Mouse (Mus musculus) embryonic facial prominence, embryonic 13.5 days (tissue): ENCODE results near the gene Fubp1. TPM values are rescaled to one million over a fixed set of nuclear protein-coding genes. Genes with fewer than 3 reads are reported as not detected.

Experiments used
- ATAC-seq: fragments of 200-750 bp; cut with Nextera tagmentation; 2 replicates; pipeline ENCODE4 v1.8.0; 2017; ENCODE audit warnings: low read depth; ENCODE audit not compliant: insufficient number of reproducible peaks, insufficient read depth, low FRiP score, low TSS enrichment
- H3K27ac ChIP-seq: fragments of 300-500 bp; sonication (generic); 2 replicates; pipeline ENCODE4 v1.5.1; 2015; ENCODE audit warnings: moderate library complexity, mild to moderate bottlenecking, inconsistent platforms
- H3K27me3 ChIP-seq: fragments of 300-500 bp; sonication (generic); 2 replicates; pipeline ENCODE4 v1.6.1; 2015; ENCODE audit warnings: mild to moderate bottlenecking, inconsistent platforms
- H3K36me3 ChIP-seq: fragments of 300-500 bp; sonication (generic); 2 replicates; pipeline ENCODE4 v1.6.1; 2015; ENCODE audit warnings: mild to moderate bottlenecking, inconsistent platforms
- H3K4me1 ChIP-seq: fragments of 300-500 bp; sonication (generic); 2 replicates; pipeline ENCODE4 v1.6.1; 2015; ENCODE audit warnings: inconsistent platforms
- H3K4me2 ChIP-seq: fragments of 300-500 bp; sonication (generic); 2 replicates; pipeline ENCODE4 v1.6.1; 2015; ENCODE audit warnings: moderate library complexity, mild to moderate bottlenecking, inconsistent platforms
- H3K4me3 ChIP-seq: fragments of 300-500 bp; sonication (generic); 2 replicates; pipeline ENCODE4 v1.5.1; 2015; ENCODE audit warnings: mild to moderate bottlenecking, inconsistent platforms
- H3K9ac ChIP-seq: fragments of 300-500 bp; sonication (generic); 2 replicates; pipeline ENCODE4 v1.6.1; 2015; ENCODE audit warnings: mild to moderate bottlenecking, inconsistent platforms
- H3K9me3 ChIP-seq: fragments of 300-500 bp; sonication (generic); 2 replicates; pipeline ENCODE4 v1.6.1; 2016; ENCODE audit warnings: inconsistent platforms
- WGBS: fragments of 180-500 bp; shearing (Covaris S2); methylation state at CpG from one replicate; pipeline ENCODE4 v1.1.7; 2015; ENCODE audit warnings: mixed read lengths; 5-methylcytosine and 5-hydroxymethylcytosine counted together
- polyA plus RNA-seq: library from polyadenylated mRNA; unstranded; fragments of >200 nt; fragmentation: Nextera tagmentation; extraction: Ambion mirVana; gene quantifications from 2 replicates; pipeline ENCODE4 v1.2.1, GENCODE M21; 2015

Gene Fubp1
- 336 and 338 TPM in 2 replicates for polyA plus RNA-seq

DNA sequence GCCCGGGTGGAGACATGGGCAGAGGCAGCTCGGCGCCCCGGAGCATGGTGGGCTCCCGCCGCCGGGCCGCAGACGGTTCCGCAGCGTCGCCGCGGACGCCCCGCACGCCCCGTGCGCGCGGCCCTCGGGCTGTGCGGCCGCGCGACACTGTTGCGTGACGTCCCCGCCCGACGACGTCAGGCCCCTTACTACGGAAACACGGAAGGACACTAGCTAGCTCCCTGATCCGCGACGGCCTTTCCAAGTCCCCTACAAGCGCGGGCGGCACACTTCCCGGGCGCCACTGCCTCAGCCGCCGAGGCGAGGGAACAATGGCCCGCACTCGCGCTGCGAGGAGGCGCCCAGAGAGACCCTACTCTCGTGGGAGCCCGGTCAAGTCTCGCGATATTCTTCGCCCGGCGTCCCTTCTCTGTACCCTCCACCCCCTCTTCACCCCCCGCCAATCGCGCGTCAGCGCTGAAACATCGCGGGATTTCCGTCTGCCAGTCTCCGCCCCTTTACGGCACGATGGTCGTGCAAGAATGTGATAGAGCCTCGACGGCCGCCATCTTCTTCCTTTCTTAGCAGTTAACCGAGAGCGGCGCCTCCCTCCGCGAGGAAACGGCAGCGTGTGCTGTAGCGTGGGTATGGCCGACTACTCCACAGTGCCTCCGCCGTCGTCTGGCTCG is at the start of gene Fubp1, which contains the start of gene Dnajb4:
Gene Fubp1, plus strand, starts transcription at position 456 of the 668 bp plus-strand sequence.
Gene Dnajb4, minus strand, starts transcription at position 336 of the 668 bp plus-strand sequence.
- Histone ChIP-seq H3K9ac (peak within 1 kb of the TSS; percentile 100), H3K9me3 (no peaks in the 10 kb centered on the region), H3K4me2 (peak within 1 kb of the TSS; percentile 89), H3K36me3 (no peaks in the 10 kb centered on the region), H3K27ac (peak within 1 kb of the TSS; percentile 99), H3K4me3 (peak within 1 kb of the TSS; percentile 98), H3K4me1 (peaks cover 26% of the 10 kb centered on the region), H3K27me3 (no peaks in the 10 kb centered on the region)
- under 1% methylated on average over 85 of the region's 85 CpGs for WGBS
- ATAC-seq, result peak; percentile 97

DNA sequence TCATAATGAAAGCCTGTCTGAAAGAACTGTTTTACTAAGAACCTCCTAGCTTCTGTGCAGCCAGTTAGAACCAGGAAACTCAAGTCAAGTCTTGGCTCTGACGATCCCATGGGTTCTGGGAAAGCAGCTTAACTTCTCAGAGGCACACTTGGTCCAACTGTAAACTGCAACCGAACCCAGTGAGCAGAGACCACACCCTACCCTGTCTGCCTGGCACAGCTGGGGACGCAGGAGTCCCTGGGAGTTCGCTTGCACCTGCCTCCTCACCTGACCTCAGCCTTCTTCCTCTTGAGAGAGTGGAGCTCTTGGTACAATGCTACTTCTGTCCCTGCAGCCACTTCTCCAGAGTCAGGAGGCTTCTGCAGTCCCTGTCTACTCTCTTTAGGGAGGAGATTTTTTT is 49.6 kb upstream of the Fubp1 start:
- WGBS, result 47% methylated on average over 4 of the region's 4 CpGs

DNA sequence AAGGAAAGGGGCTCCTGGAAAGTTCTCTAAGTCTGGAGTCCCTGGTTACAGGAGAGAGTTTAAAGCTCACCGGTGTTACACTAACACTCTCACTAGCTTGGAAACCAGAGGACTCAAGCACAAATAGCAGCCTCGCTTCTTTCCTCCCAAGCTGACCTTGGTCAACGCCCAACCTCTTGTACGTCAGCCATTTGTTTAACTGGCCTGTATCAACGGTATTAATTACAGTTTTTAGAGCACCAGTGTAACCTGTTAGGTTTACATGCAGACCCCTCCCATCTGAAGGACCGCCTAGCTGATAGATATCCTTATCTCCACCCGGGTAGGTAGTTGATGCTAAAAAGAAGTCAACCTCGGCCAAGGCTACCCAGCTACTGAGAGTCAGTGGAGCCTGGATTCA is 46.9 kb upstream of the Fubp1 start:
- no peak overlapping the region for H3K27ac ChIP-seq
- no peak for ATAC-seq
- WGBS, result 90% methylated on average over 8 of the region's 8 CpGs
- no peak overlapping the region for H3K4me3 ChIP-seq
- no peaks in the 10 kb centered on the region for H3K36me3 ChIP-seq
- H3K4me1 ChIP-seq, result peaks cover 22% of the 10 kb centered on the region
- no peaks in the 10 kb centered on the region for H3K9me3 ChIP-seq
- H3K4me2 ChIP-seq, result no peak overlapping the region
- H3K9ac ChIP-seq, result no peak overlapping the region
- peaks cover 29% of the 10 kb centered on the region for H3K27me3 ChIP-seq

More for the DNA sequence above, 49.6 kb upstream of the Fubp1 start:
- Histone ChIP-seq H3K27ac (no peak overlapping the region), H3K27me3 (peaks cover 10% of the 10 kb centered on the region), H3K4me2 (no peak overlapping the region), H3K4me1 (peaks cover 8% of the 10 kb centered on the region), H3K9ac (no peak overlapping the region), H3K4me3 (no peak overlapping the region), H3K36me3 (no peaks in the 10 kb centered on the region), H3K9me3 (no peaks in the 10 kb centered on the region)
- ATAC-seq, result no peak

GRCm38 (mm10) chr3:152165014-152165350 is 45.2 kb upstream of the Fubp1 start:
- H3K4me3 ChIP-seq, result peak overlapping the region; percentile 49
- H3K27ac ChIP-seq, result no peak overlapping the region
- 25% methylated on average over 9 of the region's 9 CpGs for WGBS
- no peaks in the 10 kb centered on the region for H3K9me3 ChIP-seq
- H3K27me3 ChIP-seq, result peaks cover 29% of the 10 kb centered on the region
- peak overlapping the region; percentile 65; the same call in 1 of the 2 replicates for H3K9ac ChIP-seq
- no peaks in the 10 kb centered on the region for H3K36me3 ChIP-seq
- peak overlapping the region; percentile 97 for H3K4me2 ChIP-seq
- H3K4me1 ChIP-seq, result peaks cover 22% of the 10 kb centered on the region
- ATAC-seq, result no peak

DNA sequence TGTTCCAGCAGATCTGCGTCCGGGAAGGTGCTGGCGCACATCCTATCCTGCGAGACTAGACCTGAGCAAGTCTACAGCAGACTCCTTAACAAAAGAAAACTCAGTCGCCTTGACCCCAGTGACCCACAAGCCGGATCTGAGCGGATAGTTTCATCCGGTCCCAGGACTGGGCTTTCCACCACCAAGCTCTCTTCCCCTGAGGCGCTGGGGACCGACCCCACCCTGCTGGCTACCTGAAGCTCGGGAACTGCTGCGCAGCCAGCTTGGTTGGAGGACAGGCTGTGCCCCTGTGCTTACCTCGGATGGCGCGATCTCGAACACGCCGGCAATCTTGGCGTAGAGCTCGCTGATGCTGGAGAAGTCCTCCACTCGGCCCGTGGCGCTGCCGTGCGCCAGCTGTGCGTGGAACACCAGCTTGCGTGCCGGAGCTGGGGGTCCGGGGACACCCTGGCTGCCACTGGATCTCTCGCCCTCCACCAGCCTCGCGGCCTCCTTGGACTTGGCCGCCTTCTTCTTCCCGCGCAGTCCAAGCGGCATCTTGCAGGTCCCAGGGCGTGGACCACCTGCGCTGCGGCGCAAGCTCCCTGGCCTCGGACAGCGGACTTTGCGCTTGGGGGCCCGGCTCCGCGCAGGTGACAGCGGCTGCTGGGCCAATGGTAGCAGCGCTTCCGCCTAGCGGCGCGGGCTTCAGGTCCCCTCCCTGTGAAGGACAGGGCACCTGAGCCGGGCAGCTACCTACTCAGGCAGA is 44.7 kb upstream of the Fubp1 start:
- H3K4me3 ChIP-seq, result peak overlapping the region; percentile 49
- peaks cover 29% of the 10 kb centered on the region for H3K27me3 ChIP-seq
- WGBS, result under 1% methylated on average over 53 of the region's 53 CpGs
- peak overlapping the region; percentile 65 for H3K9ac ChIP-seq
- peak overlapping the region; percentile 97 for H3K4me2 ChIP-seq
- no peaks in the 10 kb centered on the region for H3K9me3 ChIP-seq
- 0 out of 2 replicates have a peak, but pooled peaks have one; percentile 48 for ATAC-seq
- peaks cover 22% of the 10 kb centered on the region for H3K4me1 ChIP-seq
- no peaks in the 10 kb centered on the region for H3K36me3 ChIP-seq
- no peak overlapping the region for H3K27ac ChIP-seq

DNA sequence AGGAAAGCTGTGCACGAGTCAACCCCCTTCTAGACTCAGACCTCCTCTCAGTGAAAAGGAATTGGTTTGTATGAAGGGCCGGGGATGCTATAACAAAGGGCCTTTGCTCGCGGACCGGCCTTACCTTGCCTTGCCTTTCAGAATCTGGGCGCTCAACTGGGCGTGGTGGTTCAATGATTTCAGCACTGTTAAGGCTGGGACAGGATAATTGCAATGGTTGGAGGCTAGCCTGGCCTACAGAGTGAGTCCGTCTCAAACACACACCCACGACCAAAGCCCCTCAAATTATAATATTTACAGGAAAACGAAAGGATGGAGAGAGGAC is 44.2 kb upstream of the Fubp1 start, which contains the start of gene Gipc2:
Gene Gipc2, minus strand, starts transcription at position 132 of the 325 bp plus-strand sequence.
- 8% methylated on average over 10 of the region's 10 CpGs for WGBS
- ATAC-seq, result no peak
- Histone ChIP-seq H3K4me3 (peak within 1 kb of the TSS; percentile 49), H3K27ac (no peak within 1 kb of the TSS), H3K27me3 (peaks cover 29% of the 10 kb centered on the region), H3K36me3 (no peaks in the 10 kb centered on the region), H3K4me1 (peaks cover 22% of the 10 kb centered on the region), H3K9me3 (no peaks in the 10 kb centered on the region), H3K4me2 (peak within 1 kb of the TSS; percentile 97), H3K9ac (peak within 1 kb of the TSS; percentile 65)

DNA sequence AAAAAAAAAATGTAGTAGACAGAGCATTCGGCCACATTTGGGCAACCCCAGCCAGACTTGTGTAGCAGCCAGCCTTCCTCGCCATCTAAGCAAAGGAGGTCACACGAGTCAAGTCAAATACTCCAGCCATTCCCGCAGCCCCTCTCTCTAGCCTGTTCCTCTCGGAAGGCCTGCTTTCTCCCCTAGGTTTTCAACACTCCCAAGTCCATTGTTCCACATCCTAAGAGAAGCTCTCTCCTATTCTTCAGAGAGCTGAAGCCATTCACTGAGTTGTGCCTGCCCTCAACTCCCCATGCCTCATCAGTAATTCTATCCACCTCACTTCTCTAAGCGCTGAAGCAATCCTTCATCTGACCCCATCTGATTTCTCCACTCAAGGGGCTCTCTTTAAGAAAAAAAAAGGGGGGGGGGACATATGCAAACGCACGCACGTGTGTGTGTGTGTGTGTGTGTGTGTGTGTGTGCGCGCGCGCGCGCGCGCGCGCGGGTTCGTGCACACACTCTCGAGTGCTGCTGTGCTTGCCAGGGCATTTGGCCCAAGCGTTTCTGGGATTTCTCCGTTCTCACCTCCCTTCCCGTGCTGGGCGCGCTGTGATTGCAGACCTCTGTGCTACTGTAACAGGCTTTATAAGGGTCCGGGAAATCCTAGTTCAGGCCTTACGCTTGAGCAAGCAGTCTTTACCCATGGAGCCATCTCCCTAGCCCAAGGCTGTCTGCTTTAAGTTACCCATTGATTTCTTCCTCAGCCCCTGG is 43.3 kb upstream of the Fubp1 start:
- 8% methylated on average over 23 of the region's 29 CpGs for WGBS
- H3K36me3 ChIP-seq, result no peaks in the 10 kb centered on the region
- H3K4me3 ChIP-seq, result peak overlapping the region; percentile 37
- H3K4me1 ChIP-seq, result peaks cover 22% of the 10 kb centered on the region
- no peaks in the 10 kb centered on the region for H3K9me3 ChIP-seq
- peaks cover 29% of the 10 kb centered on the region for H3K27me3 ChIP-seq
- H3K4me2 ChIP-seq, result peak overlapping the region; percentile 97
- peak overlapping the region; percentile 52; the same call in 1 of the 2 replicates for H3K9ac ChIP-seq
- no peak for ATAC-seq
- no peak overlapping the region for H3K27ac ChIP-seq

DNA sequence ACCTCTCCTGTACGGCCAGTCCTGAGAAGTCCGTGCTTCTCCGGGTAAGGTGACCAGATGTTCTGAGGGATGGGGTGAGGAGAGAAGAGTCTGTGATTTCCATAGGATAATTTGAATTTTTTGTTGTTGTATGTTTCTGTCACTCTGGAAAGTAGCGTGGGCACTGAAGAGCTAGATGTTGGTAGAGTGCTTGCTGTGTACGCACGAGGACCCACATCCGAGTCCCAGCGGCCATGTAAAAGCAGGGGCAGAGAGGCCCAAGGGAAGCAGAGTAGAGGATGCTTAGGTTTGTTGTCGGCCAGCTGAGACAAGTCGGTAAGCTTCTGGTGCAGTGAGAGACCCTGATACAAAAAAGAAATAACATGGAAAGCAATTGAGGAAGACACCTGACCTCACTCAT is 42.2 kb upstream of the Fubp1 start:
- Histone ChIP-seq H3K36me3 (no peaks in the 10 kb centered on the region), H3K9me3 (no peaks in the 10 kb centered on the region), H3K9ac (no peak overlapping the region), H3K4me3 (no peak overlapping the region), H3K4me2 (no peak overlapping the region), H3K27ac (no peak overlapping the region), H3K27me3 (peaks cover 29% of the 10 kb centered on the region), H3K4me1 (peaks cover 22% of the 10 kb centered on the region)
- 92% methylated on average over 10 of the region's 10 CpGs for WGBS
- no peak for ATAC-seq

GRCm38 (mm10) chr3:152170407-152170806 is 39.8 kb upstream of the Fubp1 start:
- no peak for ATAC-seq
- no peak overlapping the region for H3K4me3 ChIP-seq
- 42% methylated on average over 1 of the region's 1 CpGs for WGBS
- H3K9me3 ChIP-seq, result no peaks in the 10 kb centered on the region
- peaks cover 21% of the 10 kb centered on the region for H3K27me3 ChIP-seq
- H3K4me1 ChIP-seq, result peaks cover 16% of the 10 kb centered on the region
- no peak overlapping the region for H3K27ac ChIP-seq
- no peak overlapping the region for H3K9ac ChIP-seq
- no peaks in the 10 kb centered on the region for H3K36me3 ChIP-seq
- no peak overlapping the region for H3K4me2 ChIP-seq

DNA sequence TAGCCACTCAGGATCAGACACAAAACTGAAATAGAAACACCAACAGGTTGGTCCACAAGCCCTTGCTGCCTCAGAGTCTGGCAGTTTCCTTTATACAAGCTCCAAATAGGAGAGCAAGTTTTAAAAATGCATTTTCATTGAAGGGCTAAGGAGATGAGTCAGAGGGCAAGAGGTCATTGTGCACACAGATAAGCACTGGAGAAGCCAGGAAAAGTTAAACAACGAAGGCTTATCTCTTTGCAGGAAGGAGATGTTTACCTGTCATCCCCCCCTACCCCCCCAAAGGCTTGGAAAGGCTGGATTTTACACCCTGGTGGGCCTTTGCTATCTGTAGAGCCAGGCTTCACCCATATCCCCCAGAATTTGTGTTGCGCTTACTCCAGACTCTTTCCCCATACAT is 39.0 kb upstream of the Fubp1 start:
- no peak overlapping the region for H3K4me3 ChIP-seq
- H3K9me3 ChIP-seq, result no peaks in the 10 kb centered on the region
- peaks cover 9% of the 10 kb centered on the region for H3K4me1 ChIP-seq
- H3K36me3 ChIP-seq, result no peaks in the 10 kb centered on the region
- ATAC-seq, result no peak
- H3K27ac ChIP-seq, result no peak overlapping the region
- H3K27me3 ChIP-seq, result peaks cover 13% of the 10 kb centered on the region
- H3K4me2 ChIP-seq, result no peak overlapping the region
- H3K9ac ChIP-seq, result no peak overlapping the region
- WGBS, result 74% methylated on average over 2 of the region's 2 CpGs

- Histone ChIP-seq H3K9me3 (no peaks in the 10 kb centered on the region), H3K4me2 (no peak overlapping the region), H3K36me3 (no peaks in the 10 kb centered on the region), H3K27me3 (peaks cover 10% of the 10 kb centered on the region), H3K9ac (no peak overlapping the region), H3K4me3 (no peak overlapping the region), H3K27ac (no peak overlapping the region), H3K4me1 (peaks cover 6% of the 10 kb centered on the region)
- WGBS, result 67% methylated on average over 7 of the region's 7 CpGs
- ATAC-seq, result no peak
These were observed 38.4 kb upstream of the Fubp1 start for GRCm38 (mm10) chr3:152171862-152172261.
